In genomic region chr14:109874230-109874629, GRCm38 (mm10) we compare ENCODE assay signal across 8 mouse cellular contexts.
DNase-seq lines count a peak whose midpoint lies in the region; ATAC-seq lines count a peak whose summit lies in the region.

No protein-coding gene starts in this region.

- no peak overlapping the region for H3K4me2 ChIP-seq in heart, embryonic 12.5 days
- no peak overlapping the region for H3K4me2 ChIP-seq in hindbrain, embryonic 14.5 days (replicated peaks)
- H3K4me2 ChIP-seq in neural tube, embryonic 15.5 days: no peak overlapping the region

- H3K27me3 ChIP-seq in heart, embryonic 12.5 days (replicated peaks): no peaks in the 10 kb centered on the region
- no peaks in the 10 kb centered on the region for H3K27me3 ChIP-seq in hindbrain, embryonic 14.5 days (ENCODE audit: control insufficient read depth, insufficient read depth, low read length)
- H3K27me3 ChIP-seq in neural tube, embryonic 15.5 days (replicated peaks): no peaks in the 10 kb centered on the region

- peak; percentile 16 to 40 for DNase-seq in heart, postnatal 10 days
- DNase-seq in MN1 (ENCODE audit: low spot score): peak; percentile 36
- DNase-seq in cerebellum, postnatal 36 days: peak; percentile 10 to 46
- peak; percentile 94 for DNase-seq in hindbrain, embryonic 14.5 days (ENCODE audit: low spot score)
- peak; percentile 4 to 17 for DNase-seq in left cerebral cortex, postnatal 36 days (ENCODE audit: low spot score in 2 of 2)
- DNase-seq in B cell, adult 2 months: no peak

- intact Hi-C loops in heart, postnatal 10 days (cut with DNase I): loop anchor here (5.0 kb wide), 1 partner anchor 888 kb away; no protein-coding TSS in a partner anchor
- intact Hi-C loops in left cerebral cortex, postnatal 36 days (cut with DNase I): no loop called here

- H3K9ac ChIP-seq in heart, embryonic 12.5 days: no peak overlapping the region
- H3K9ac ChIP-seq in hindbrain, embryonic 14.5 days: no peak overlapping the region
- H3K9ac ChIP-seq in neural tube, embryonic 15.5 days (replicated peaks): no peak overlapping the region

- no peaks in the 10 kb centered on the region for H3K36me3 ChIP-seq in heart, embryonic 12.5 days
- H3K36me3 ChIP-seq in hindbrain, embryonic 14.5 days (replicated peaks; ENCODE audit: control insufficient read depth, insufficient read depth): no peaks in the 10 kb centered on the region
- no peaks in the 10 kb centered on the region for H3K36me3 ChIP-seq in neural tube, embryonic 15.5 days

- H3K9me3 ChIP-seq in heart, embryonic 12.5 days (replicated peaks): no peaks in the 10 kb centered on the region
- H3K9me3 ChIP-seq in hindbrain, embryonic 14.5 days (ENCODE audit: control insufficient read depth, low read length): no peaks in the 10 kb centered on the region
- no peaks in the 10 kb centered on the region for H3K9me3 ChIP-seq in neural tube, embryonic 15.5 days (replicated peaks)

- WGBS in heart, embryonic 12.5 days: 9% methylated on average over 1 of the region's 1 CpGs
- 7% methylated on average over 1 of the region's 1 CpGs for WGBS in hindbrain, embryonic 14.5 days
- 7% methylated on average over 1 of the region's 1 CpGs for WGBS in neural tube, embryonic 15.5 days

- H3K4me3 ChIP-seq in heart, embryonic 12.5 days: no peak overlapping the region
- H3K4me3 ChIP-seq in hindbrain, embryonic 14.5 days (replicated peaks; ENCODE audit: low read length): no peak overlapping the region
- no peak overlapping the region for H3K4me3 ChIP-seq in neural tube, embryonic 15.5 days (replicated peaks)

- no peak overlapping the region for H3K27ac ChIP-seq in heart, embryonic 12.5 days (ENCODE audit: poor library complexity, severe bottlenecking)
- H3K27ac ChIP-seq in hindbrain, embryonic 14.5 days: no peak overlapping the region
- no peak overlapping the region for H3K27ac ChIP-seq in neural tube, embryonic 15.5 days (replicated peaks)

- no peak for ATAC-seq in heart, embryonic 12.5 days (ENCODE audit: insufficient number of reproducible peaks, low FRiP score)
- ATAC-seq in hindbrain, embryonic 14.5 days (ENCODE audit: low FRiP score): no peak
- ATAC-seq in neural tube, embryonic 15.5 days (ENCODE audit: low FRiP score): 0 out of 2 replicates have a peak, but pooled peaks have one; percentile 65

- H3K4me1 ChIP-seq in heart, embryonic 12.5 days (replicated peaks): no peaks in the 10 kb centered on the region
- no peaks in the 10 kb centered on the region for H3K4me1 ChIP-seq in hindbrain, embryonic 14.5 days (replicated peaks; ENCODE audit: control insufficient read depth, insufficient read depth, low read length)
- no peaks in the 10 kb centered on the region for H3K4me1 ChIP-seq in neural tube, embryonic 15.5 days

Comparison
In these comparisons a context has a peak if more than half of its experiments do, and no peak if none do; other contexts are left out.
1. DNase-seq: peak in heart, postnatal 10 days (2 of 2), MN1 (single experiment), cerebellum, postnatal 36 days (2 of 2), hindbrain, embryonic 14.5 days (single experiment) and left cerebral cortex, postnatal 36 days (2 of 2); none in B cell, adult 2 months (0 of 2).